8 mouse cellular contexts compared by ENCODE assay signal in genomic region chr10:126956692-126957358, GRCm38 (mm10). TPM values are rescaled to one million over a fixed set of nuclear protein-coding genes. Genes with fewer than 3 reads are reported as not detected.
DNase-seq lines count a peak whose midpoint lies in the region; ATAC-seq and TF ChIP-seq lines count a peak whose summit lies in the region.

No protein-coding gene starts in this region.

- no peak for DNase-seq in frontal cortex, postnatal 10 days (ENCODE audit: low spot score in 2 of 2)
- DNase-seq in lung, postnatal 0 days (ENCODE audit: low spot score), result no peak
- no peak for DNase-seq in lung, postnatal 36 days
- no peak for DNase-seq in stomach, postnatal 0 days (ENCODE audit: low spot score)
- no peak for DNase-seq in gastrocnemius, postnatal 25 days

- H3K4me2 ChIP-seq in lung, postnatal 0 days (replicated peaks; ENCODE audit: low read depth, low read length), result peak overlapping the region; percentile 39
- H3K4me2 ChIP-seq in intestine, postnatal 0 days (replicated peaks; ENCODE audit: low read depth), result peak overlapping the region; percentile 24; the same call in 1 of the 2 replicates
- H3K4me2 ChIP-seq in stomach, postnatal 0 days (replicated peaks; ENCODE audit: low read depth), result peak overlapping the region; percentile 27

- TF ChIP-seq CTCF in lung, postnatal 0 days (IDR thresholded peaks at IDR 0.05), result no peak
- TF ChIP-seq CTCF in intestine, postnatal 0 days (IDR thresholded peaks at IDR 0.05; ENCODE audit: low read depth), result no peak
- no peak for TF ChIP-seq CTCF in stomach, postnatal 0 days (IDR thresholded peaks at IDR 0.05; ENCODE audit: low read depth)

- H3K9ac ChIP-seq in lung, postnatal 0 days (replicated peaks; ENCODE audit: low read depth), result no peak overlapping the region; the same call in 1 of the 2 replicates
- H3K9ac ChIP-seq in intestine, postnatal 0 days (ENCODE audit: low read depth, low read length), result no peak overlapping the region
- peak overlapping the region; percentile 38; the same call in 1 of the 2 replicates for H3K9ac ChIP-seq in stomach, postnatal 0 days (ENCODE audit: low read length)

- H3K27ac ChIP-seq in lung, postnatal 0 days (ENCODE audit: low read length), result peak overlapping the region; percentile 72
- H3K27ac ChIP-seq in intestine, postnatal 0 days (ENCODE audit: low read depth, low read length), result no peak overlapping the region
- H3K27ac ChIP-seq in stomach, postnatal 0 days (replicated peaks), result peak overlapping the region; percentile 87

- WGBS in lung, postnatal 0 days, result 25% methylated on average over 15 of the region's 15 CpGs
- WGBS in intestine, postnatal 0 days, result 54% methylated on average over 15 of the region's 15 CpGs
- 18% methylated on average over 15 of the region's 15 CpGs for WGBS in stomach, postnatal 0 days

- H3K36me3 ChIP-seq in lung, postnatal 0 days (ENCODE audit: insufficient read depth, low read length), result no peaks in the 10 kb centered on the region
- H3K36me3 ChIP-seq in intestine, postnatal 0 days (ENCODE audit: control insufficient read depth, insufficient read depth), result no peaks in the 10 kb centered on the region
- no peaks in the 10 kb centered on the region for H3K36me3 ChIP-seq in stomach, postnatal 0 days (ENCODE audit: control insufficient read depth, insufficient read depth, low read length)

- H3K4me1 ChIP-seq in lung, postnatal 0 days (ENCODE audit: insufficient read depth, low read depth, low read length), result no peaks in the 10 kb centered on the region
- H3K4me1 ChIP-seq in intestine, postnatal 0 days (replicated peaks; ENCODE audit: control insufficient read depth, insufficient read depth, low read length), result 0 out of 2 replicates have a peak, but pooled peaks cover 10% of the 10 kb centered on the region
- 0 out of 2 replicates have a peak, but pooled peaks cover 4% of the 10 kb centered on the region for H3K4me1 ChIP-seq in stomach, postnatal 0 days (replicated peaks; ENCODE audit: control insufficient read depth, insufficient read depth)

- no peaks in the 10 kb centered on the region for H3K9me3 ChIP-seq in lung, postnatal 0 days (ENCODE audit: low read length)
- H3K9me3 ChIP-seq in intestine, postnatal 0 days (ENCODE audit: control insufficient read depth), result no peaks in the 10 kb centered on the region
- no peaks in the 10 kb centered on the region for H3K9me3 ChIP-seq in stomach, postnatal 0 days (ENCODE audit: control insufficient read depth, low read length)

- ATAC-seq in frontal cortex, adult (ENCODE audit: low TSS enrichment), result peak; percentile 58
- ATAC-seq in lung, postnatal 0 days, result no peak
- ATAC-seq in intestine, postnatal 0 days, result no peak
- ATAC-seq in stomach, postnatal 0 days (ENCODE audit: low FRiP score, low TSS enrichment), result no peak
- no peak for ATAC-seq in megakaryocyte, adult 5-6 weeks (ENCODE audit: poor library complexity, severe bottlenecking)

- no peak overlapping the region for H3K4me3 ChIP-seq in lung, postnatal 0 days (ENCODE audit: low read depth, low read length)
- no peak overlapping the region for H3K4me3 ChIP-seq in intestine, postnatal 0 days (ENCODE audit: low read depth, low read length)
- H3K4me3 ChIP-seq in stomach, postnatal 0 days (ENCODE audit: low read depth, low read length), result no peak overlapping the region

- H3K27me3 ChIP-seq in lung, postnatal 0 days (replicated peaks; ENCODE audit: insufficient read depth, low read length), result no peaks in the 10 kb centered on the region
- no peaks in the 10 kb centered on the region for H3K27me3 ChIP-seq in intestine, postnatal 0 days (replicated peaks; ENCODE audit: control insufficient read depth, insufficient read depth, low read length)
- no peaks in the 10 kb centered on the region for H3K27me3 ChIP-seq in stomach, postnatal 0 days (ENCODE audit: control insufficient read depth, insufficient read depth, low read length)

- peak; percentile 17; the same call in 1 of the 2 replicates for TF ChIP-seq EP300 in lung, postnatal 0 days (IDR thresholded peaks at IDR 0.05)
- no peak for TF ChIP-seq EP300 in stomach, postnatal 0 days (optimal IDR thresholded peaks at IDR 0.05)

RNA-seq across cellular contexts. Expression of gene Ctdsp2, which starts 21.7 kb away (rescaled TPM):
- 63.9 and 67.9 TPM in 2 replicates for polyA plus RNA-seq in lung, postnatal 0 days (2015; fragmentation: Nextera tagmentation; extraction: Ambion mirVana)
- 43.1 and 46.7 TPM in 2 replicates for polyA plus RNA-seq in intestine, postnatal 0 days (2015; fragmentation: Nextera tagmentation; extraction: Ambion mirVana)
- polyA plus RNA-seq in stomach, postnatal 0 days (2015; fragmentation: Nextera tagmentation; extraction: Ambion mirVana), result 29.1 and 33.0 TPM in 2 replicates
- total RNA-seq in megakaryocyte, adult 5-6 weeks (2015), result 73.2 and 75.2 TPM in 2 replicates
- total RNA-seq in megakaryocyte, adult 5-6 weeks (2017), result 38.0 and 41.9 TPM in 2 replicates
- total RNA-seq in gastrocnemius, postnatal 25 days (2021), result 10 to 100 TPM; 90.6 to 98.7 TPM

RNA-seq across cellular contexts. Expression of gene Avil, which starts 43.7 kb away (rescaled TPM):
- 0.13 and 0.15 TPM in 2 replicates for polyA plus RNA-seq in lung, postnatal 0 days (2015; fragmentation: Nextera tagmentation; extraction: Ambion mirVana)
- 0.20 and 0.52 TPM in 2 replicates for polyA plus RNA-seq in intestine, postnatal 0 days (2015; fragmentation: Nextera tagmentation; extraction: Ambion mirVana)
- 10.7 and 12.3 TPM in 2 replicates for polyA plus RNA-seq in stomach, postnatal 0 days (2015; fragmentation: Nextera tagmentation; extraction: Ambion mirVana)
- 0.07 TPM in 1 of 2 replicates, not detected in the other for total RNA-seq in megakaryocyte, adult 5-6 weeks (2015)
- total RNA-seq in megakaryocyte, adult 5-6 weeks (2017), result 0.04 and 0.16 TPM in 2 replicates
- total RNA-seq in gastrocnemius, postnatal 25 days (2021), result 1 to 10 TPM; 1.5 to 2.3 TPM

RNA-seq across cellular contexts. Expression of gene Atp23, which starts 55.7 kb away (rescaled TPM):
- 6.7 and 7.4 TPM in 2 replicates for polyA plus RNA-seq in lung, postnatal 0 days (2015; fragmentation: Nextera tagmentation; extraction: Ambion mirVana)
- 7.7 and 8.0 TPM in 2 replicates for polyA plus RNA-seq in intestine, postnatal 0 days (2015; fragmentation: Nextera tagmentation; extraction: Ambion mirVana)
- polyA plus RNA-seq in stomach, postnatal 0 days (2015; fragmentation: Nextera tagmentation; extraction: Ambion mirVana), result 9.1 and 10.3 TPM in 2 replicates
- total RNA-seq in megakaryocyte, adult 5-6 weeks (2015), result 7.0 and 8.6 TPM in 2 replicates
- 3.5 and 5.1 TPM in 2 replicates for total RNA-seq in megakaryocyte, adult 5-6 weeks (2017)
- 1 to 10 TPM; 2.5 to 2.6 TPM for total RNA-seq in gastrocnemius, postnatal 25 days (2021)
